Mouse (Mus musculus): ENCODE measurements at regions not wholly inside any gene's neighbourhood (a gene's known extent, or its start where the extent isn't known, plus 50 kb on each side); places are given as distances from the start of the nearest gene placed in this dataset.

DNA sequence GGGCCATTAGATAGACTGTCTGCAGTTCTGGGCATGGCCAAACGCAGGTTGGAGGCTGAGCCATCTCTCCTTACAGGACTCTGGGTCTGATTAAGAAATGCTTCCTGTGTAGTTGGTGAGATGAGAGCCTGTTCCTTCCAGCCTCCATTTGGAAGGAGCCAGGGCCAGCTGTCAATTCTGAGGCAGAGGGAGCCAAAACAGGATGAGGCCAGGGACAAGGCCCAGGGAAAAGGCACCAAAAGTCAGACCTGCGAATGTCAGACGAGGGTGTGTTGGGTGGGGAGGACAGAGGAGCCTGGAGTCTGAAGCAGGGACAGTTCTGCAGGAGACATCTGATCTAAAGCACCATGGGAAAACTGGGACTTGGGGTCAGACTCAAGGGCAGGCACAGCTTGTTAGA is 335.9 kb upstream of the Trpc7 start:
- no peaks in the 10 kb centered on the region for H3K27me3 ChIP-seq (ENCODE audit: control insufficient read depth, insufficient read depth, insufficient read length)

GRCm38 (mm10) chr13:57230253-57230652 is 334.5 kb upstream of the Trpc7 start:
- Histone ChIP-seq H3K27me3 (ENCODE audit: control insufficient read depth, insufficient read depth, insufficient read length) (no peaks in the 10 kb centered on the region), H3ac (ENCODE audit: control insufficient read depth, insufficient read length, low read depth) (no peak overlapping the region), H3K4me3 (ENCODE audit: insufficient read depth, poor library complexity, severe bottlenecking) (no peak overlapping the region), H3K79me2 (ENCODE audit: control insufficient read depth, insufficient read depth) (no peaks in the 10 kb centered on the region), H3K36me3 (ENCODE audit: control insufficient read depth, insufficient read depth) (no peaks in the 10 kb centered on the region), H3K79me3 (ENCODE audit: low read depth) (no peaks in the 10 kb centered on the region)
- no peak for TF ChIP-seq MYOG (IDR thresholded peaks at IDR 0.05; ENCODE audit: control insufficient read depth, extremely low read depth, insufficient read length)
- TF ChIP-seq USF1 (IDR thresholded peaks at IDR 0.05; ENCODE audit: low read depth), result no peak
- no peak for TF ChIP-seq MAX (IDR thresholded peaks at IDR 0.05)

More for the DNA sequence above, 335.9 kb upstream of the Trpc7 start:
- Histone ChIP-seq H3ac (ENCODE audit: control insufficient read depth, insufficient read length, low read depth) (no peak overlapping the region), H3K79me2 (ENCODE audit: control insufficient read depth, insufficient read depth) (no peaks in the 10 kb centered on the region), H3K4me3 (ENCODE audit: insufficient read depth, poor library complexity, severe bottlenecking) (no peak overlapping the region), H3K36me3 (ENCODE audit: control insufficient read depth, insufficient read depth) (no peaks in the 10 kb centered on the region), H3K79me3 (ENCODE audit: low read depth) (no peaks in the 10 kb centered on the region)
- no peak for TF ChIP-seq MAX (IDR thresholded peaks at IDR 0.05)
- TF ChIP-seq MYOD1 (IDR thresholded peaks at IDR 0.05; ENCODE audit: control insufficient read depth, insufficient read length, low read depth), result no peak
- no peak for TF ChIP-seq MYOG (IDR thresholded peaks at IDR 0.05; ENCODE audit: control insufficient read depth, extremely low read depth, insufficient read length)
- no peak for TF ChIP-seq CEBPB (IDR thresholded peaks at IDR 0.05; ENCODE audit: low read depth)
- TF ChIP-seq USF1 (IDR thresholded peaks at IDR 0.05; ENCODE audit: low read depth), result no peak
- no peak for TF ChIP-seq CTCF (IDR thresholded peaks at IDR 0.05; ENCODE audit: control insufficient read depth, insufficient read depth, insufficient read length)
- no peak for TF ChIP-seq FOSL1 (IDR thresholded peaks at IDR 0.05; ENCODE audit: insufficient read depth, low read length, poor library complexity, severe bottlenecking)

- Histone ChIP-seq H3K4me3 (ENCODE audit: insufficient read depth, poor library complexity, severe bottlenecking) (no peak overlapping the region), H3K27me3 (ENCODE audit: control insufficient read depth, insufficient read depth, insufficient read length) (no peaks in the 10 kb centered on the region), H3K79me2 (ENCODE audit: control insufficient read depth, insufficient read depth) (no peaks in the 10 kb centered on the region), H3K36me3 (ENCODE audit: control insufficient read depth, insufficient read depth) (no peaks in the 10 kb centered on the region), H3K79me3 (ENCODE audit: low read depth) (no peaks in the 10 kb centered on the region), H3ac (ENCODE audit: control insufficient read depth, insufficient read length, low read depth) (no peak overlapping the region)
- TF ChIP-seq FOSL1 (IDR thresholded peaks at IDR 0.05; ENCODE audit: insufficient read depth, low read length, poor library complexity, severe bottlenecking) (no peak), CTCF (IDR thresholded peaks at IDR 0.05; ENCODE audit: control insufficient read depth, insufficient read depth, insufficient read length) (no peak), MYOG (IDR thresholded peaks at IDR 0.05; ENCODE audit: control insufficient read depth, extremely low read depth, insufficient read length) (no peak), MYOD1 (IDR thresholded peaks at IDR 0.05; ENCODE audit: control insufficient read depth, insufficient read length, low read depth) (no peak), USF1 (IDR thresholded peaks at IDR 0.05; ENCODE audit: low read depth) (no peak), MAX (IDR thresholded peaks at IDR 0.05) (no peak), CEBPB (IDR thresholded peaks at IDR 0.05; ENCODE audit: low read depth) (no peak)
These were observed 325.3 kb upstream of the Trpc7 start for GRCm38 (mm10) chr13:57221092-57221491.

DNA sequence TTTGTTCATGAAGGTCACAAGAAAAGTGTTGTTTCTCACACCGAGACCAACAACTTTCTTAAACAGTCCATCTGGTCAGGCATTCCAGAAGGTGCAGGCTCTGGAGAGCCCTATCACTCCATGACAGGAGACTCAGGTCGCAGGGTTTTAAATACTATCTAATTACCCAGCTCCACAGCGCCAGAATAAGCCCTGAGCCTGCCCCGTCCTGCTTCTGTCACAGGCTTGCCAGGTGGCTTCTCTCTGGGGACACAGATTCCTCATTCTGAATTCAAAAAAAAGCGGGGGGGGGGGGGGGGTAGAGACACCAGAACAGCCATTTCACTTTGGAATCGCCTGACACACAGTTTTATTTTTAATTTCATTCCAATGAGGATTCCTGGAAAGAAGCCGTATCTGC is 320.4 kb upstream of the Trpc7 start:
- Histone ChIP-seq H3ac (ENCODE audit: control insufficient read depth, insufficient read length, low read depth) (no peak overlapping the region), H3K79me2 (ENCODE audit: control insufficient read depth, insufficient read depth) (no peaks in the 10 kb centered on the region), H3K79me3 (ENCODE audit: low read depth) (no peaks in the 10 kb centered on the region), H3K27me3 (ENCODE audit: control insufficient read depth, insufficient read depth, insufficient read length) (no peaks in the 10 kb centered on the region), H3K36me3 (ENCODE audit: control insufficient read depth, insufficient read depth) (no peaks in the 10 kb centered on the region), H3K4me3 (ENCODE audit: insufficient read depth, poor library complexity, severe bottlenecking) (no peak overlapping the region)
- TF ChIP-seq FOSL1 (IDR thresholded peaks at IDR 0.05; ENCODE audit: insufficient read depth, low read length, poor library complexity, severe bottlenecking), result no peak
- TF ChIP-seq MAX (IDR thresholded peaks at IDR 0.05), result no peak
- no peak for TF ChIP-seq MYOG (IDR thresholded peaks at IDR 0.05; ENCODE audit: control insufficient read depth, extremely low read depth, insufficient read length)
- TF ChIP-seq CTCF (IDR thresholded peaks at IDR 0.05; ENCODE audit: control insufficient read depth, insufficient read depth, insufficient read length), result no peak

DNA sequence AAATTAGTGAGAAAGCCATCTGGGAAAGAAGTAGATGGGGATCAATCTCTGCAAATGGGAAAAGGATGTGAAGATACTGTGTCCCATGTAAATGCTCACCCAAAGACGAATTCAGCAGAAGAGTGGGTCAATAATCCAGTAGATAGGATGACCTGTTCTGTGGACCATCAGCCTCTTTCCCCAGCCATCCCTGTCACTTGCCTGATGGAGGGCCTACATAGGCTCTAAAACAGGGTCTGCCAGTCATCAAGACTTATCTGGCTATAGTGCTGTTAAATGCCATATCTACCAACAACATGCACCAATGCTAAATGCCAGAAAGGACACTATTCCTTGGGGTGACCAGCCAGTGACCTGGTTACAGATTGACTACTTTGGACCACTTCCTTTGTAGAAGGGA is 316.5 kb upstream of the Trpc7 start:
- no peaks in the 10 kb centered on the region for H3K27me3 ChIP-seq (ENCODE audit: control insufficient read depth, insufficient read depth, insufficient read length)
- TF ChIP-seq MYOG (IDR thresholded peaks at IDR 0.05; ENCODE audit: control insufficient read depth, extremely low read depth, insufficient read length) (no peak), USF1 (IDR thresholded peaks at IDR 0.05; ENCODE audit: low read depth) (no peak), CEBPB (IDR thresholded peaks at IDR 0.05; ENCODE audit: low read depth) (no peak), MYOD1 (IDR thresholded peaks at IDR 0.05; ENCODE audit: control insufficient read depth, insufficient read length, low read depth) (no peak), FOSL1 (IDR thresholded peaks at IDR 0.05; ENCODE audit: insufficient read depth, low read length, poor library complexity, severe bottlenecking) (no peak), MAX (IDR thresholded peaks at IDR 0.05) (no peak), CTCF (IDR thresholded peaks at IDR 0.05; ENCODE audit: control insufficient read depth, insufficient read depth, insufficient read length) (no peak)
- no peaks in the 10 kb centered on the region for H3K36me3 ChIP-seq (ENCODE audit: control insufficient read depth, insufficient read depth)
- H3ac ChIP-seq (ENCODE audit: control insufficient read depth, insufficient read length, low read depth), result no peak overlapping the region
- H3K4me3 ChIP-seq (ENCODE audit: insufficient read depth, poor library complexity, severe bottlenecking), result no peak overlapping the region
- no peaks in the 10 kb centered on the region for H3K79me3 ChIP-seq (ENCODE audit: low read depth)
- no peaks in the 10 kb centered on the region for H3K79me2 ChIP-seq (ENCODE audit: control insufficient read depth, insufficient read depth)

DNA sequence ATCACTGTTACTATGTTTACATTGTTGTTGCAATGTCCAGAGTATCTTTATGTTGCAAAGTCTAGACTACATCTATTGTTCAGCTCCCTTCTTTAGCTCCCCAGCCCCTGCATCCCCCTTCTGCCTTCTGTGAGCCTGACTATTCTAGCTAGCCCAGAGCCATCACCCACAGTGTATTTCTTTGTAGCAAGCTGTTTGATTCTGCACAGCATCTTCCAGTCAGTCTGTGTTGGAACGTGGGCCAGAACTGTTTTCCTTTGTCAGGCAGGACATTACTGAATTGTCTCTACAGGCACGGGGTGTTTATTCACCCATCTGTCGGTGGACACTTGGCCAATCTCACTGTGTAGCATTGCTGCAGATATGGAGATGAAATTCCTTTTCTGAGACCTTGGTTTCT is 295.4 kb upstream of the Trpc7 start:
- no peak for TF ChIP-seq USF1 (IDR thresholded peaks at IDR 0.05; ENCODE audit: low read depth)
- Histone ChIP-seq H3K27me3 (ENCODE audit: control insufficient read depth, insufficient read depth, insufficient read length) (no peaks in the 10 kb centered on the region), H3ac (ENCODE audit: control insufficient read depth, insufficient read length, low read depth) (no peak overlapping the region), H3K4me3 (ENCODE audit: insufficient read depth, poor library complexity, severe bottlenecking) (no peak overlapping the region), H3K36me3 (ENCODE audit: control insufficient read depth, insufficient read depth) (no peaks in the 10 kb centered on the region), H3K79me3 (ENCODE audit: low read depth) (no peaks in the 10 kb centered on the region), H3K79me2 (ENCODE audit: control insufficient read depth, insufficient read depth) (no peaks in the 10 kb centered on the region)
